Mouse (Mus musculus): ENCODE data around the gene Cebpg. TPM values are rescaled to one million over a fixed set of nuclear protein-coding genes. Genes with fewer than 3 reads are reported as not detected.

Gene Cebpg
- total RNA-seq, 2 experiments from 2014 or later, result 32.1 to 33.9 TPM

GRCm38 (mm10) chr7:35054977-35055618, 1.3 kb downstream of the Cebpg start:
- DNase-seq (ENCODE audit: low spot score in 2 of 2), result no peak

- no peak for DNase-seq (ENCODE audit: low spot score in 2 of 2)
Measured at GRCm38 (mm10) chr7:35054286-35054685, 2.1 kb downstream of the Cebpg start.

- DNase-seq (ENCODE audit: low spot score in 2 of 2), result no peak
Measured at GRCm38 (mm10) chr7:35053161-35053560, 3.2 kb downstream of the Cebpg start.

- no peak for DNase-seq (ENCODE audit: low spot score in 2 of 2)
Measured at GRCm38 (mm10) chr7:35050540-35050939, 5.8 kb downstream of the Cebpg start.

GRCm38 (mm10) chr7:35046091-35046490, 10.3 kb downstream of the Cebpg start:
- DNase-seq (ENCODE audit: low spot score in 2 of 2), result no peak

GRCm38 (mm10) chr7:35044719-35045118, 11.7 kb downstream of the Cebpg start:
- DNase-seq (ENCODE audit: low spot score in 2 of 2), result no peak

- DNase-seq (ENCODE audit: low spot score in 2 of 2), result no peak
Measured at GRCm38 (mm10) chr7:35043266-35043817, 13.0 kb downstream of the Cebpg start.

GRCm38 (mm10) chr7:35042759-35043217, 13.6 kb downstream of the Cebpg start:
- DNase-seq (ENCODE audit: low spot score in 2 of 2), result no peak

GRCm38 (mm10) chr7:35042209-35042554, 14.2 kb downstream of the Cebpg start:
- no peak for DNase-seq (ENCODE audit: low spot score in 2 of 2)

GRCm38 (mm10) chr7:35041286-35042208, 14.8 kb downstream of the Cebpg start:
- DNase-seq (ENCODE audit: low spot score in 2 of 2), result no peak

GRCm38 (mm10) chr7:35040176-35040972, 16.0 kb downstream of the Cebpg start:
- DNase-seq (ENCODE audit: low spot score in 2 of 2), result no peak

GRCm38 (mm10) chr7:35037408-35037807, 19.0 kb downstream of the Cebpg start:
- no peak for DNase-seq (ENCODE audit: low spot score in 2 of 2)

GRCm38 (mm10) chr7:35036266-35036731, 20.1 kb downstream of the Cebpg start:
- peak in 1 of 2 experiments; percentile 24 for DNase-seq (ENCODE audit: low spot score in 2 of 2)

GRCm38 (mm10) chr7:35035565-35035964, 20.8 kb downstream of the Cebpg start:
- DNase-seq (ENCODE audit: low spot score in 2 of 2), result no peak

- no peak for DNase-seq (ENCODE audit: low spot score in 2 of 2)
Measured at GRCm38 (mm10) chr7:35035141-35035553, 21.2 kb downstream of the Cebpg start.

- no peak for DNase-seq (ENCODE audit: low spot score in 2 of 2)
Measured at GRCm38 (mm10) chr7:35030567-35030966, 25.8 kb downstream of the Cebpg start.

- no peak for DNase-seq (ENCODE audit: low spot score in 2 of 2)
Measured at GRCm38 (mm10) chr7:35029648-35030047, 26.7 kb downstream of the Cebpg start.

- no peak for DNase-seq (ENCODE audit: low spot score in 2 of 2)
Measured at GRCm38 (mm10) chr7:35029228-35029627, 27.1 kb downstream of the Cebpg start.

GRCm38 (mm10) chr7:35028559-35028958, 27.8 kb downstream of the Cebpg start:
- DNase-seq (ENCODE audit: low spot score in 2 of 2), result no peak

- no peak for DNase-seq (ENCODE audit: low spot score in 2 of 2)
Measured at GRCm38 (mm10) chr7:35027801-35028420, 28.5 kb downstream of the Cebpg start.

All from adrenal gland, postnatal 4 days (tissue).